Mouse (Mus musculus): ENCODE measurements around the gene Tbp.
A peak's percentile ranks its signal among the peaks of the same experiment; 100 is the strongest.
"Not testable (repeated sequence)": the region's sequence is repeated elsewhere in the genome, so short reads cannot be mapped to it uniquely, and the experiment has no call there.

Gene Tbp

DNA sequence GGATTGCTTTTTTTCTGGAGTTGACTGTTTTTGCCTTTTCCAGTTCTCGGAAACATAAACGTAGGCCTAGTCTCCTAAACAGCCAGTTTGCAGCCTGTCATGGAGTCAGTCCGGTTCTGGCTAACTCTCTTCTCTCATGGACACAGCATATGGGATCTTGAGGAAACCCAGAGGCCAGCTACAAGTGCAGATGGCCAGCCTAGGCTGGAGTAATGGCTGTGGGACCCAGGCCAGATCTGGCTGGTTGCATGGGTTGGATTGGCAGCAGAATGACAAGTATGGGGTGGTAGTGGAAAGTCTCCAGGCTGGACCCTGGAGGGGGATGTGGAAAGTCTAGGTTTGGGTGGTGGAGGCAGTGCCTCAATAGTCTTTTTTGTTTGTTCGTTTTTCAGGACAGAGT, 40.6 kb downstream of the Tbp start:
- DNase-seq (ENCODE audit: low spot score) = no peak

DNA sequence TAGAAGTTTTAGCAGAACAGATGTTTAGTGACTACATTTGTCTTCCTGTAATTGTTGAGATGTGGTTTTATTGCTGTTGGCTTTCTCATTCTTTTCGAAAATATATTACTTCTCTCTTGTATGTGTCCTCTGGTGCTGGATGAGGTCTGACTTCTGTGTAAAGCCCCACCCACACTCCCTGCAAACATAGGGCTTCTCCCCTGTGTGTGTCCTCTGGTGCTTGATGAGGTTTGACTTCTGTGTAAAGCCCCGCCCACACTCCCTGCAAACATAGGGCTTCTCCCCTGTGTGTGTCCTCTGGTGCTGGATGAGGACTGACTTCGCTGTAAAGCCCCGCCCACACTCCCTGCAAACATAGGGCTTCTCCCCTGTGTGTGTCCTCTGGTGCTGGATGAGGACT, 44.2 kb downstream of the Tbp start:
- not testable (repeated sequence) for DNase-seq (ENCODE audit: low spot score)

DNA sequence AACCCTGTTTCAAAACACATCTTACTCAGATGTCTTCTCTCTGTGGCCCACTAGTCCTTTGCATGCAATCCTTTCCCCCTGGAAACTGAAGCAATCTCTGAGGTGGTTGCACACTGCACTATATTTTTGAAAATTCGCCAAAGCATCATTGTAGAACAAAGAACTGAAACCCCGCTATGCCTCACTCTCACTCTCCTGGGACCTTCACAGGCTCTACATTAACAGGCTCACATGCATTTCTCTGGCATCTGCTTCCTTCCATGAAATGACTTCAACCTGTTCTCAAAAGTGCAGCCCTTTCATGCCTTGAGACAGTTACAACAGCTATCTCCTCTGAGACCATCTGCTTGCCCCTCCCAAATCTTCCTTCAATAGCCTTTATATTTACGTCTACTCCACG, 46.8 kb downstream of the Tbp start:
- no peak for DNase-seq (ENCODE audit: low spot score)

DNA sequence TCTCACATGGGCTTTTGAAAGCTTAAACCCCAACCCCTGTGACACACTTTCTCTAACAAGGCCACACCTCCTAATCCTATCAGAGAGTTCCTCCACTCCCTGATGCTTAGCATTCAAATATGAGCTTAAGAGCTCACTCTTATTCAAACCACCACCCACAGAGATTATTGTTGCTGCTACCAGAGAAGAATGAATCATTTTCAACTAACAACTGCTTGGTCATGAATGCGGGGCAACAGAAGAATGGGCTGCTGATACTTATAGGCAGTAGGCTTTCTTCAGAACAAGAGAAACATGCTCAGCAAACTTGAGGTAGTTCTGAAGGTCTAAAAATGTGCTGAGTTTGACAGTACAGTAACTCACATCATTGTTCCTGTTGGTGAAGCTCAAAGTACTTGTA, 50.0 kb downstream of the Tbp start:
- DNase-seq (ENCODE audit: low spot score) = no peak

DNA sequence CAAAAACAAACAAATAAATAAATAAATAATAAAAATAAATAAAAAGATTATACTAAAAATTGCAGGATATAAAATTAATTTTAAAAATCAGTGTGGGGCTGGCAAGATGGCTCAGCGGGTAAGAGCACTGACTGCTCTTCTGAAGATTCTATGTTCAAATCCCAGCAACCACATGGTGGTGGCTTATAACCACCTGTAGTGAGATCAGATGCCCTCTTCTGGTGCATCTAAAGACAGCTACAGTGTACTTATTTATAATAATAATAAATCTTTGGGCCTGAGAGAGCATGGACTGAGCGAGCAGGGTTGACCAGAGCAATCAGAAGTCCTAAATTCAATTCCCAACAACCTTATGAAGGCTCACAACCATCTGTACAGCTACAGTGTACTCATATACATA, 60.3 kb downstream of the Tbp start:
- DNase-seq (ENCODE audit: low spot score) = no peak

DNA sequence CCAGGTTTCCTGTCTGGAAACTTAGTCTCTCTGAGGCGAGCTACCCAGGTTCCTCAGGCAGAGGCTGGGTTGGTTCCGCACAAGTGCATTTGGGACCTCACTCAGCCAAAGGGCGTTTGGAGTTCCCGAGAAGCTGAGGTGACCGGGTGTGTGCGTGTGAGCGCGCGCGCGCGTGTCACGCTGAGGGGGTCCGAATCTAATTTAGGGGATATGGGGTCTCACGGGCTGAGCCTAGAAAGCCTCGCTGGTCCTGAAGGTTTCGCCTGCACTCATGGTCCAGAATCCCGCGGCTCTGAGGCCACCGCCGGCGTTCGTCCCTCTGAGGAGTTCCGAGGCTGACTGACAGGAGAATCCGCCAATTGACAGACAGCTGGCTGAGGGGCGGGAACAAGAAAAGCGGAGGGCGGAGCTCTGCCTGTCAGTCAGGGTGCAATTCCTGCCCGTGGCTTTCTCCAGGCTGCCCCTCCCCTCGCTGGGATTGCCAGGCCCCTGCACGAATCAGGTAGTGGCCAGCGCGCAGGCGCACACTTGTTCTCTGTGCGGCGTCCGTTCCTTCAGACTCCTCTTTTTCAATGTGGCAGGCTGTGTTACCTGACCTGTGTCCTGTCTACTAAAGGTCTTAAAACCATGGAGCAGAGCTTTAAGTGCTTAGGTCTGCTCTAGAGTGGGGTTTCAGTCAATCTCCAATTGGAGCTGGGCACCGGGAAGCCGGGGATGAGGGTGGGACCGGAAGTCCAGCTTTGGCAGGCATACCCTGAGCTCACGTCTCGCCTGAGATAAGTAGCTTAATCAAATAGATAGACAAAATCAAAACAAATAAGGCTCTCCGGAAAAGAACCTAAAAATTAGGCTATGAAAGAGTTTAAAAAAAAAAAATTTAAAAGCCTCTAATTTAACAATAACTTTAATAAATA, 64.6 kb downstream of the Tbp start, which contains the start of gene Prdm9:
TSS of gene Prdm9 (minus strand) at position 341 of the 914 bp plus-strand sequence.
- DNase-seq (ENCODE audit: low spot score) = peak; percentile 100

DNA sequence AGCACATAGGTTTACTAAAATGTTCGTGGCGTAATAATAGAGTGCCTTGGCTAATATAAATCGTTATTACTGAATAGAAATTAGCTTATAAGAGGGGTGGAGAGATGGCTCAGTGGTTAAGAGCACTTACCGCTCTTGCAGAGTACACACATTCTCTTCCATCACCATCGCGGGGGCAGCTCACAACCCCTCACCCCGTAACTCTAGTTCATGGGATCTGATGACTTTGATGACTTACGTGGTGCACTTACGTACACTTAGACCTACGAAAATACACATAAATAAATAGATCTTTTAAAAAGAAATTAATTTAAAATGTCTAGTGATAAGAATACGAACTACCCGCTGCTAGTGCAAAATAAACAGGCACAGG, 65.2 kb downstream of the Tbp start:
- DNase-seq (ENCODE audit: low spot score) = no peak

DNA sequence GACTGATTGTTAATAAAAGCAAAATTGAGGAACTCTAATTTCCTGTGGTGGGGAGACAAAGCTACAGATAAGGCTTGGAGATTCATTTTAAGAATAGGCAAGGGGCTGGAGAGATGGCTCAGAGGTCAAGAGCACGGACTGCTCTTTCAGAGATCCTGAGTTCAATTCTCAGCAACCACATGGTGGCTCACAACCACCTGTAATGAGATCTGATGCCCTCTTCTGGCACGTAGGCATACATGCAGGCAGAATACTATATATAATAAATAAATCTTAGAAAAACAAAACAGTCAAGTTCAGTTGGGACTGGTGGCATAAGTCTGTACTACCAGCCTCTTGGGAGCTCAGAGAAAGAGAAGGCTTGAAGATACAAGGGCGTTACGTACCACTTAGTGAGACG, 67.2 kb downstream of the Tbp start:
- DNase-seq (ENCODE audit: low spot score) = no peak

DNA sequence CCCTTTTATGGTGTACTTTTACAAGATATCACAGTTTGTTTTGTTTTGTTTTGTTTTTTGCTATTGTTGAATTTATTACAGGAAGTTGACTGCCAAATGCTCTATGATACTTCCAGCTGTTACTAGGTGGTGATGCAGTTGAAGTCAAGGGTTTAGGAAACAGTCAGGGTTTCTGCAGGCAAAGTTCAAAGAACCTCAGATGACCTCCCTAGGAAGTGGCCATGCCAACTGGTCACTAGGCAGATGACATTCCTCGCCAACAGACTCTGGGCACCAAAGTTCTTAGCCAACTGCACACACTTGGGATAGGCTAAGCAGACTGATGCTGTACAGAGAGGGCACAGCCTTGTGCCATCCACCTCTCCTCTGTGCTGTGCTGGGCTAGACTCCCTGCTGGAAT, 75.4 kb downstream of the Tbp start:
- no peak for DNase-seq (ENCODE audit: low spot score)

DNA sequence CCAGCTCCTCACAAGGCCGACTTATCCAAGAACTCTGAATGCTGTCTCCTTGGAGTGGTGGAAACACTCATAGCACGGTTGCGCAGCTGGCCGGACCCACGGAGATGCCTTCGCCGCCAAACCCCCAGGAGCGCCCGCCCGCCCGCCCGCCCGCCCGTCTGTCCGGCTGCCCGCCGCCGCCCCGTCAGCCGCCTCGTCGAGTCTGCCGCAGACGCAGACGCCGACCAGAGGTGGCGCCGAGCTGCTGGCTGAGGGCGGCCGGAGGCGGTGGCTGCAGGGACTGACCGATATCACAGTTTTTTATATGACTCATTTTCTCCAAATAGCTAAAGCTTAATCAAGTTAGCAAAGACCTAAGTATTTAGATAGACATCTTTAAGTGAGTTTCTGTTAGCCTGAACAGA, 77.6 kb downstream of the Tbp start:
- no peak for DNase-seq (ENCODE audit: low spot score)

All from ovary, postnatal 14 days (tissue).